Mouse (Mus musculus): ENCODE results near the gene Hoxb4.

Gene Hoxb4

GRCm38 (mm10) chr11:96284774-96285734 lies 33.0 kb upstream of the Hoxb4 start:
- in situ Hi-C loops (cut with MboI) = loop anchor here (25.0 kb wide), 1 partner anchor 577 kb away; no protein-coding TSS in a partner anchor

GRCm38 (mm10) chr11:96285771-96286738 lies 32.0 kb upstream of the Hoxb4 start, which contains the start of gene Hoxb7:
TSS of gene Hoxb7 (plus strand) at chr11:96286623.
- in situ Hi-C loops (cut with MboI) = loop anchor here (25.0 kb wide), 1 partner anchor 576 kb away; no protein-coding TSS in a partner anchor

GRCm38 (mm10) chr11:96286739-96287385 lies 31.2 kb upstream of the Hoxb4 start:
- in situ Hi-C loops (cut with MboI) = loop anchor here (25.0 kb wide), 1 partner anchor 575 kb away; no protein-coding TSS in a partner anchor

GRCm38 (mm10) chr11:96287411-96287810 lies 30.7 kb upstream of the Hoxb4 start:
- in situ Hi-C loops (cut with MboI) = loop anchor here (25.0 kb wide), 1 partner anchor 575 kb away; no protein-coding TSS in a partner anchor

DNA sequence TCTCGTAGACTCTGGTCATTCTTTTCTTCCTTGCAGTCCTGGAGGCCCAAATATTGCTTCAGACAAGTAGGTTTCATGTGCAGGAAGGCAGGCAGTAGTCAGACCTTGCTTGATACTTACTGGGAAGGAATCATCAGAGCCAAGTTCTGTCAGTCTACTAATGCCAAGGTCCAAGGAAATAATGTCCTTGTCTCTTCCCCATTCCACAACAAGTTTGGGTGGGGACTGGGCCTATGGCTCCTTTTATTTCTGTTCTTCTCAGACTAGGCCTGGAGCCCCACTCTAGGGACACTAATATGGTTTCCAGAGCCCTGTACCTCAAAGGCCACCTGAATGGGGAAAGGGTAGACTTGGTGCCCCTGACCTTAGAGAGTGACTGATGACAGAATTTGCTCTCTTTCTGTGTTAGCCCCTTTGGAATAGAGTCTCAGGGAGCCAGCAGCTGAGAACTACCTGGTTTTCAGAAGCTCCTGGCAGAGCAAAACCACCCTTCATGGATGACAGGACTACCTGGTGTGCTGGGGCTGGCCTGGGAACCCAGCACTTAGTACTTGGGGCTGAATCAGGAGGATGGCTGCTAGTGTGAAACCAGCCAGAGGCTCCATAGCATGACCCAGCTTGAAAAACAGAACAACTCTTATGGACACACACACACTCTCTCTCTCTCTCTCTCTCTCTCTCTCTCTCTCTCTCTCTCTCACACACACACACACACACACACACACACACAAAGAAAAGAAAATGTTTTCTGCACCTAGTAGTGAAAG lies 29.4 kb upstream of the Hoxb4 start:
- in situ Hi-C loops (cut with MboI) = loop anchor here (25.0 kb wide), 1 partner anchor 574 kb away; no protein-coding TSS in a partner anchor

DNA sequence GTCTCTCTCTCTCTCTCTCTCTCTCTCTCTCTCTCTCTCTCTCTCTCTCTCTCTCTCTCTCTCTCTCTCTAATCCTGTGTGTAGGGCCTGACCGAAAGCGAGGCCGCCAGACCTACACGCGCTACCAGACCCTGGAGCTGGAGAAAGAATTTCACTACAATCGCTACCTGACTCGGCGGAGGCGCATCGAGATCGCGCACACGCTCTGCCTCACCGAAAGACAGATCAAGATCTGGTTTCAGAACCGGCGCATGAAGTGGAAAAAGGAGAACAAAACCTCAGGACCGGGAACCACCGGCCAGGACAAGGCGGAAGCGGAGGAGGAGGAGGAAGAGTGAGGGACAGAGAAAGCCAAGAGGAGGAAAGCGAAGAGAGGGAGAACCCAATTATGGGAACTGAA lies 28.8 kb upstream of the Hoxb4 start:
- in situ Hi-C loops (cut with MboI) = loop anchor here (25.0 kb wide), 1 partner anchor 573 kb away; no protein-coding TSS in a partner anchor

DNA sequence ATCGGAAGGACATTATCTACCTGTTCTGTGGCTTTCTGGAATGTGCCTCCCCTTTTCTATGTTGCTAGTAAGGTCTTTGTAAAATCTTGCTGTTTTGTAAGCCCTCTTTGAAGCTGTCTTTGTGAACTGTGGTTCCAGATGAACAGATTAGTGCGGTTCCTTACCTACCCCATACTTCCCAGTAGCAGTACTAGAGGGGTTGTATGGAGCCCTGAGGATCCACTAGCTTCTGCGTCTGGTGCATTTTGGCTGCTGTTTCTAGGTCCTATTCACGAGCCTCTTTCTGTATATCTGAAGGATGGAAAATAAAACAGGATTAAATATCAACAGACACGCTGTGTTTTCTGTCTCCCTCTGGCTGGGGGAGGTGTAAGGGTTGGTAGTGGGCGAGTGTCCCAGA lies 28.2 kb upstream of the Hoxb4 start:
- in situ Hi-C loops (cut with MboI) = loop anchor here (25.0 kb wide), 1 partner anchor 572 kb away; no protein-coding TSS in a partner anchor

DNA sequence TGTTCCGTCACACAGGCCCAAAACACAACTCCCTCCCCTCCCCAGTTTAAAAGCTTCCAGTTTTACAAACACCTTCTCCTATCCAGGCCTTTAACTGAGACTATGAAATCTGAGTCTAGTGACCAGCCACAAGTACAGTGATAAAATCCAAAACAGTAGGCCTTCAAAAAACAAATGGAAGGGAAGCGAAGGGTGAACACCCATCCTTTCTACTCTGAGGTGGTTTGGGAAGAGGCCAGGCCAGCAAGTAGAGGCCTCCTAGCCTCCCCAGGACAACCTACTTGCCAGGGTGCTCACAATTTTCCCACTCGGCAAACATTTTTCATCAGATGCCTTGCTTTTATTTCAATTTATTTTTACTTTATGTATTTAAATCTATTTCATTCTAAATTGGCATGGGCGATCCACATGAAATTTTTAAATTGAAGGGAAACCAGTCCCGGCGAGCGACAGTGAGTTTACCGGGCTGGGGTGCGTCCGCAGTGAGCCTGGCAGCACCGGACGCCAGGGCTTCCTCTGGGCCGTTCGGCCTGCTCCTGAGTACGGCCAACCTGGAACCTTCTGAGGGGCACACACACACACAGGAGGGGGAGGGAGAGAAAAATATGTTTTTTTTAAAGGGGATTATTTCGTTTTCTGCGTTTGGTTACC lies 27.2 kb upstream of the Hoxb4 start:
- in situ Hi-C loops (cut with MboI) = loop anchor here (25.0 kb wide), 1 partner anchor 571 kb away; no protein-coding TSS in a partner anchor

DNA sequence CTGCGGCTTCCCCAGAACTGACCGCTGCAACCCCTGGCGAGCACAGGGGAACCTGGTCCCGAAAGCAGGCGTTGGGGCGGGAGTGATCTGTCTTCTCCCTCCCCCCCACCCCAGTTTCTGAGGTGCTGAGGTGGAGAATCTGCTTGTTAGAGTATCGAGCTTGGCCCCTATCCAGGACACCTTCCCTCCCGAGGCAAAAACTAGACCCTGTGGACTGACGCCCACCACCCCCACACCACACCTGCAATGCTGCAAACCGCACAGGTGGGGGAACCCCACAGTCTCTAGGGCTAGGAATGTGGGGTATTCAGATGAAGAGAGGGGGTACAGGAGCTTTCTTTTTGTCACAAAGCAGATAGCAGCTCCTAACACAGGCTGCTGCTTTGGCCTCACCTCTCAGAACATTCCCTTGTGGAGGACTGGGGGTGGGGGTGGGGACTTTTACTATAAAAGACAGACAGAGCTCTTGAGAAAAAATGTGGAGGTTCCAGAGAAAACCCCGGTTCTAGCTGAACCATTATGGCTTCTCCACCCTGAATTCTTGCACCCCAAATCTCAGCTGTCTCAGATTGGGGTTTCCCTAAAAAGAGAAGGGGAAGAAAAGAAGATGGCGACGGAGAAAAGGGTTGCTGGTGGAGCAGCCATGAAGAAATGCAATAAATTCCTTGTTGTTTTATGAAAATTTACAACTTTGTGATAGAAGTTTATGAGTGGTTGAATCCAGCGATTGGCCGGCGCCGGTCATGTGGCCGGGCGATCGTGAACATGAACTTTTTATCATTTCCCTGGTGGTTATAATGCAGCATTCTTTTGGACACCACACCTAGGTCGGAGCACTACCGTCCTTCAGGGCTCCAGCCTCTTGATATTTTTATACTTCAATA lies 26.1 kb upstream of the Hoxb4 start, which contains the start of gene Hoxb6:
Gene Hoxb6 (plus strand): TSS at position 796 of the 884 bp plus-strand sequence.
- in situ Hi-C loops (cut with MboI) = loop anchor here (25.0 kb wide), 1 partner anchor 570 kb away; no protein-coding TSS in a partner anchor

GRCm38 (mm10) chr11:96292565-96293301 lies 25.3 kb upstream of the Hoxb4 start:
- in situ Hi-C loops (cut with MboI) = loop anchor here (25.0 kb wide), 1 partner anchor 570 kb away; no protein-coding TSS in a partner anchor

- in situ Hi-C loops (cut with MboI) = loop anchor here (25.0 kb wide), 1 partner anchor 569 kb away; no protein-coding TSS in a partner anchor
Measured at GRCm38 (mm10) chr11:96293302-96293921, 24.7 kb upstream of the Hoxb4 start.

GRCm38 (mm10) chr11:96294245-96295091 lies 23.6 kb upstream of the Hoxb4 start:
- in situ Hi-C loops (cut with MboI) = loop anchor here (25.0 kb wide), 1 partner anchor 568 kb away; no protein-coding TSS in a partner anchor

DNA sequence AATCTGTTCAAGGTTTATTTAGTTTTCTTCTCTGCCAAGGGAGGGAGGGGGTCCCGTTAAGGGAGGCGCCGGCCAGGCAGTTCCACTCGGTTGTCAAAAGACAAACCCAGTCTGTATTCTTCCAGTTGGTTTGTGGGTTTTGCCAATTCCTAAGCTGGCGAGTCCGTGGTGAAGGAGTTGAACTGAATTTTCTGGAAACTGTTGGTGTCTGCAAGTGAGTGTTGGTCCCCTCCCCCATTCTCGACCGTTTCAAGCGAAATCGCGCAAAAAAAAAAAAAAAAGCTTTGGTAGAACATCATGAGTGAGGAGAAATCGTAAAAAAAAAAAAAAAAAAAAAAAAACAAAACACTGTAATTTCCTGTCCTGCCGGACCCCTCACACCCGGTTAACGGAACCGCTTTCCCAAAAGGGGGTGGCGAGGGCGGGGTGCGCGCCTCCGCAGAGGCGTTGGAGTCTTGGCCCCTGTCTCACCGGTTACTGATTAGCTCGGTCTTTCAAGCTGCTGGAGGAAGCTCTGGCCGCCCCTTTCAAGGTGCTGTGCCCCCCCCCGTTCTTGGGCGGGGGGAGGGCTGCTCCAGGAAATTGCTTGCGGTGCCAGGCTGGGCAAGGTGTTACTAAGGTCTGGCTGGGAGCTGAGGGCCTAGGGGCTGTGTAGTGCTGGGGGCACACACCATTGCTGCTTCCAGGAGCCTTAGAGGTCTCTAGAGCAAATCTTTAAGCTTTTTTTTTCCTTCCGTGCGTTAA lies 22.8 kb upstream of the Hoxb4 start:
- in situ Hi-C loops (cut with MboI) = loop anchor here (25.0 kb wide), 1 partner anchor 567 kb away; no protein-coding TSS in a partner anchor

DNA sequence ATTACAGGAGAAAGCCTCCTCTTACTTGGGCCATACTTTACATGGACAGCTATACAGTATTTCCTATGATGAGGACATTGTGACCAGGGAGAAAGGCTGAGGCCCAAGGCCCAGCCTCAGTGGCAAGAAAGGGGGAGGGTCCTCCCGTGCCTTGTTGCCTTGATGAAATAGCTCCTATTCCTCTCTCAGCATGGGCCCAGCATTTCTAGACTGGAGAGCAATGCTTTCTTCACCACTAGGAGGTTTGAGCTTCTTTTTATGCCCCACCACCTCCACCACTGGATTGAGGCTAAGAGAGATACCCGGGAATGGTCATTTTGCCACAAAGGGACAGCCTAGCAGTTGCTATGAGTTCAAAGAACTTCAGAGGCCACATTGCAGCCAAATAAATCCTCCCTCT lies 21.1 kb upstream of the Hoxb4 start:
- in situ Hi-C loops (cut with MboI) = loop anchor here (25.0 kb wide), 1 partner anchor 565 kb away; no protein-coding TSS in a partner anchor

DNA sequence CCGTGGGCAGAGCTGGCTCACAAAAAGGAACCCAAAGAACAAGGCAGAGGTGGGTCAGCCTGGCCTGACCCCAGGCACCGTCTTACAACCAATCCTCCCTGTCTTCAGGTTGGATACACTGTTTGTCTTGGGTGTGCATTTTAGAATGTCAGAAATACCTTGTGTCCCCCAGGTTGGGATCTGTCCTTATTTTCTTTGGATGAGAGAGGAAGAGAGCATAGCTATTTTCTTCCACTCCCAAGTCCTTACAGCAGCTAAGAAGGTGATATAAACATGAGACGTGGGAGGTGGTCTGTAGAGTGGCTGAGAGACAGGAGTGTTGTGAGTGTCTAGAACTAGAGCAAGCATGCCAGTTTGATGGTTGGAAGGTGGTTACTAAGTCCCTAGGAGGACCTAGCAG lies 20.6 kb upstream of the Hoxb4 start:
- in situ Hi-C loops (cut with MboI) = loop anchor here (25.0 kb wide), 1 partner anchor 565 kb away; no protein-coding TSS in a partner anchor
